Mouse (Mus musculus) kidney, postnatal 36 days (tissue): ENCODE results near the gene Rsrc1.
"Not testable (repeated sequence)": the region's sequence is repeated elsewhere in the genome, so short reads cannot be mapped to it uniquely, and the experiment has no call there.

Experiments used
- DNase-seq, 2 experiments: peaks; one replicate each; pipeline ENCODE4 v3.0.0; 2021 to 2022; ENCODE audit warnings: mixed read lengths in 2 of 2

The Rsrc1 gene

DNA sequence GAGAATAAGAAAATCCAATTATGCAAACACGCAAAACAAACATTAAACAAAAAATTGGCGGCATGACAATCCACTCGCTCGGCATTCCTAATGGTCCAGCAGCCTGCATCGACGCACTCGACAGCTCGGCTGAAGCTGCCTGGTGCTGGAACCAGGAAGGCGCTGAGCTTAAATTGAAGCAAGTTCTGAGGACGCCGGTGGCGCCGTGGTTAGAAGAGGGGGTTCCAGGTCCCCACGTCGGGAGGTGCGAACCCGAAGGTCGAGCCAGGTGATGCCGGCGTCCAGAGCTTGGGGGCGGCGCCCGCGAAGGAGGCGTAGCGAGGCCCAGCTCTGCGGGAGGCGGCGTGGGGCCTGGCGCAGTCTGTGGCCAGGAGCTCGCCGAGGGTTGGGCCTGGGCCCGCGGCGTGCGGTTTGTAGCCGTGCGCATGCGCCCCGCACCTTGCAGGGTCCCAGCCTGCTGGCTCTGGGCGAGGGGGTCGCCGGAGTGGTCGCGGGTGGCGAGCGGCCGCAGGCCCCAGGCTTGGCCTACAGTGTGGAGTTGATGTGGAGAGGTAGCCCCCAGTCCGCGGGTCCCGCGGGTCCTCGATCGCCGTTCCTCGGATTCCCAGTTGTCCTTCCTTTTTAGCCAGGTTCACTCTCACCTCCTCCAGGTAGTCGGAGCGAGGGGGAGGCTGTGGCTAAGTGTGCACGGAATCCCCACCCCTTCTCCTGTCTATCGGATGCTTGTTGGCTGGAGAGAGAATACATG lies 4.5 kb downstream of the Rsrc1 start:
- peak; percentile 79 to 86 for DNase-seq

GRCm38 (mm10) chr3:66986287-66986560 lies 5.0 kb downstream of the Rsrc1 start:
- DNase-seq: no peak

DNA sequence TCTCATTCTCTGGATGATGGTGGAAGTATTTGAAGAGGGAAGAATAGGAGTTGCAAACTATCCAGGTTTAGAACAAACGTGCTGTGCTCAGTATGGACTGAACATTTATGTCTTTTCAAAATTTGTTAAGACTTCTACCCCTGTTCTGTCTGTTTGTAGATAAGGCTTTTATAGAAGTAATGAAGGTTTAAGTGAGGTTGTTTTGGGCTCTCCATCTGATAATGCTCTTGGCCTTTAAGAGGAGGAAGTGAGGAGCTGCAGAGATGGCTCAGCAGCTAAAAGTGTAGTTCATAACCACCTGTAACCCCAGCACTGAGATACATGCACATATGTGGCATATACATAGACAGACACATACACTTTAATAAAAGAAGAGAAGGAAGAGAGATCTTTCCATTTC lies 15.6 kb downstream of the Rsrc1 start:
- no peak for DNase-seq

DNA sequence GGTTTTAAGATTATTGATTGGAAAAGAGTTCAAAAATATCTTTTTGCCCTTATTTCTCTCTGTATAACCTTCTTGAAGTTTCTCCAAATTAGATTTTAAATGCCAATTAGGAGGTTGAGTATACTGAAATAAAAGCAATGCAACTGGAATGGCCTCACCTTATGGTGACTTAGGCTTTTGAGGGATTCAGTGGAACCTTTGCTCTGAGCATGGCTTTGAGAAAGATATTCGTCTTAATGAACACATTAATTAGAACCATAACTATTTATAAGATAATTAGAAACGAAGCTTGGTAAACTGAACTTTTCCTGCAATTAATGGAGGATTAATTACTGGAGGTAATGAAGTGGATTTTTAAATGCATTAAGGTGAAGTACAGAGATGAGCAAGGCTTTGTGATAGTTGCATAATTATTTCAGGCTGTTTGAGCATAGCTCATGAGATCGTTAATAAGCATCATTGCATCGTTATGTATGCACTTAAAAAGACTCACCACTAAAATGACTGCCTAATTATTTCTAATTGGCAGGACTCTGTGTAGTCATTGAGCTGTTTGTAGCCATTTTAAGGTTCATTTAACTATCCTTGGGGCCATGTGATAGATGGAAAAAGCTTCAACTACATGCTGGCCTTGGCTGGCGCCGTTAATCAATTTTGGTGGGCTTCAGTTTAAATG lies 55.3 kb downstream of the Rsrc1 start:
- DNase-seq: no peak

- no peak for DNase-seq
Observed at GRCm38 (mm10) chr3:67059755-67060154, 78.6 kb downstream of the Rsrc1 start.

- no peak for DNase-seq
Observed at GRCm38 (mm10) chr3:67070575-67071488, 89.6 kb downstream of the Rsrc1 start.

DNA sequence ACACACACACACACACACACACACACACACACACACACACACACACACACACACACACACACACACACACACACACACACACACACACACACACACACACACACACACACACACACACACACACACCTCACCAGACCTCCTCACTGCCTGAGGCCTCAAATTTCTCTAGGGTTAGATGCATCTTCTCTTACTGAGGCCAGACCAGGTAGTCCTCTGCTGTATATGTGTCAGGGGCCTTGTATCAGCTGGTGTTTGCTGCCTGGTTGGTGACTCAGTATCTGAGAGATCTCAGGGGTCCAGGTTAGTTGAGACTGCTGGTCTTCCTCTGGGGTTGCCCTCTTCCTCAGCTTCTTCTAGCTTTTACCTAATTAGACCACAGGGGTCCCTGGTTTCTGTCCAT lies 92.5 kb downstream of the Rsrc1 start:
- not testable (repeated sequence) for DNase-seq

DNA sequence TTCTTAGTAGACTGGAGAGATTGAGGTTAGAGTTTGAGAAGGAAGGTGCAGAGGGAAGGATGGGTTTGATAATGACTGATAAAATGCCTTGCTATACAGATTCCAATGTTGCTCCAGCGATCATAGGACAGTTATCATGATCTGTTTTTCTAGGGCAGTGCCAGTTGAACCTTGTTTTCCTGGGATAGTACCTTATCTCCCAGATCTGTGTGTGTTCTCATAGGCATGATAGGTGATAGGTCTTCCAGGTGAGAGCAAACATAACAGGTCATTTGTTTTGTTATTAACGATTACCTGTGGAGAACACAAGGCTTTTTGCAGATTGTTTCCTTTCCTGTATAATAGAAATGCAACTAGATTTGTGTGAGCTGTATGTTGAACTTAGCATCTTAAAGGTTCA lies 94.3 kb downstream of the Rsrc1 start:
- DNase-seq: no peak

DNA sequence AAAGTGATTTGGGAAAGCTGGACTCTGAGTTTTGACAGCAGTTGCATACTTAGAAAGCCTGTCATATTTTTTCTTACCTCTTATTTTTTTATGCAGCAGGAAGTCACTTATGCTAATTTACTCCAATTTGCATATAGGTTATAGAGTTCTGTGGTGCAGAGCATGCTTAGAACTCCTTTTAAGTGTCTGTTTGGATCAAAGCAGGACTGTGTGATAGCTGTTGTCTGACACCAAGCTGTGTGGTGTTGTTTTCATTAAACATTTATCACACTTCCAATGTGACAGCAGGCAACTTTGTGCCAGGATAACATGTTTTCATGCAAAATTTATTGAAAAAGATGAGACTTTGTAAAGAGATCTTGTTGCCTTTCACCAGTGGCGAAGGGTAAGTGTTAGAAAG lies 103.6 kb downstream of the Rsrc1 start:
- no peak for DNase-seq

DNA sequence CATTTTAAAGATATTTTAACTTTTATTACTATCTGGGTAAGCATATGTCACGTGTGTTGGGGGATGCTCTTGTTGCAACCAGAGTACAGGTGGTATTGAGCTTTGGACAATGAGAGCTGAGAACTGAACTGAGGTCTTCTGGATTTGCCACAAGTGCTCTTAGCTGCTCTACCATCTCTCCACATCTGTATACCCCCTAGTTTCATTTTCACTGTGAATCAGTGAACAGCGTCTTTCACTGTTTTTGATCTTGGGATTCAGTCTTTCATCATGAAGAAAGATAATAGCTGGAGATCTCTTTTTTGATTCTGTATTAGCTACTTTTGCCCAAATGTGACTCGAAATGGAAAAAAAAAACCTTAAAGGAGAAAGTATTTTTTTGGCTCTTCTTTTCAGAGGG lies 127.2 kb downstream of the Rsrc1 start:
- no peak for DNase-seq

- DNase-seq: no peak
Observed at GRCm38 (mm10) chr3:67116317-67116716, 135.1 kb downstream of the Rsrc1 start.

GRCm38 (mm10) chr3:67132521-67132920 lies 151.3 kb downstream of the Rsrc1 start:
- no peak for DNase-seq

- no peak for DNase-seq
Observed at GRCm38 (mm10) chr3:67135749-67136375, 154.7 kb downstream of the Rsrc1 start.

GRCm38 (mm10) chr3:67144952-67145351 lies 163.8 kb downstream of the Rsrc1 start:
- DNase-seq: no peak

DNA sequence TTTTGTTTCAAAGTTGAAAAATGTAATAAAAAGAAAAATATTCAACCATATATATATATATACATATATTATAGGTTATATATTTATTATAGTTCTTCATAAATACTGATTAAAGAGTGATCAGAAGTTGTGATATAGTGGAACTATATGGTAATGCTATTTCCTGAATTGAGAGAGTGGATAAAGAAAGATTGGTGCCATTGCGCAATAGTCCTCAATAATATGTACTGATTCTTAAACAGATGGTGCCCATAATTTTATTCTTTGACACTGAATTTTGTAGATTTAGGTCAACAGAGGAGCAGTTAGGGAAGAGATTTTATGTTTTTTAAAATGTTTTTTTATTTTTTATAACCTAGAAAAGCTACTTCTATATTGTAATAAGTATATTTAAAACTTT lies 165.1 kb downstream of the Rsrc1 start:
- DNase-seq: no peak

DNA sequence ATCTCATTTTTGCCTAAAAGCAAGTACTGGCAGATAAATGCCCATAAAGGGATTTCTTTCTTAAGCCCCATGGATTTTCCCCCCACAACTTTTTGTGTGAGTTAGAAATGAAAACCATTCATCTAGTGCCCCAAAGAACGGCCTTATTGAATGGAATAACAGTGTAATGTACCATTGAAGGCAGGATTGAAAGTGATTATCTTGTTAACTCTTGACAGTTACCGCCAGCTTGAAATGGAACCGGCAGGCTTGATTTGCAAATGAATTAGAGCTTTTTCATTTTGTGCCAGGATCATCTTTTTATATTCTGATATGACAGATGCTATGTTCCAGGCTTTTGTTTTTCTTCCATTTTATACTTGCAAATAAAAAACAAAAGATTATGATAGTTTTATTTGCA lies 166.1 kb downstream of the Rsrc1 start:
- no peak for DNase-seq

DNA sequence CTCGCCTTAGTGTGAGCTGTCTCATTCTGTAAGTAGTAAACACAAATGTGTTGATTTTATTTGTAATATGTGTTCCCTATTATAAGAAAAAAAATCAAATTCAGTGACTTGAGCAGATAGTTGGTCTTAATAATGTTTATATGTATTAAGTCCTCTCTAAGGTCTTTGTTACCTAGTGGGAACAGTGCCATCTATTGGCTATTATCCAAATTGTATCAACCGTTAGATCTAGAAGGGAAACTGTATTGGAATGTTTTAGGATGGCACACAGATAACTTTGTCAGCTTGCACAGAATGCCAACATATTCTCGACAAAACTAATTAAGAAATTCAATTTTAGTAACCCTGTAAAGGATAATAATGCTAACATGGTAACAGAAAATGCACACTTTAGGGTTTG lies 216.0 kb downstream of the Rsrc1 start:
- DNase-seq: no peak

GRCm38 (mm10) chr3:67213047-67213457 lies 231.9 kb downstream of the Rsrc1 start:
- peak in 1 of 2 experiments; percentile 2 for DNase-seq

DNA sequence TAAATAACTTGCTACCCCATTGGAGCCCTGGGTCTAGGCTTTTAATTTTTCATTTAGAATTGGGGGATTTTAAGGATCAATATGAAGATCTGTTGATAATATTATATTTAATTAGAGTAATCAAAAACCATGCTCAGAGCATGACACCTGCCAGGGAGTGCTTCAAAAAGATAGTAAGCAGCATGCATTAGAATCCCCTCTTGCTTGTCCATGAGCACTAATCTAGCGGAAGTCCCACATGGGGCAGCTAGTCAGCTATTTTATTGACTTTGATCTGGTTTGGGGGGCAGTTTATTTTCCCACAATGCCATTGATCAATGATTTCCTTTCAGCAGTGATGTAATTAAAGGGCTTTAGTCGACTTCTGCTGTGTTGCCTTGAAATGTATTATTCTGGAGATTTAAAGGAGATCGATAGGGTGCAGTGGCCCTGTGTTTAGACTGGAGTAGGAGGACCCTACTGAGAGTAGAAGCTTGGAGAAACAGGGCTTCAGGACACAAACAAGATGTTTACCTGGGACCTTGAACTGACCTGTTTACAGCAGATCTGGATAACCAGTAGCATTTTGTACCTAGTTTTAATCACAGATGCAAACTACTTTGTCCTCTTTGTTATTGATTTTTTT lies 251.5 kb downstream of the Rsrc1 start:
- no peak for DNase-seq

- not testable (repeated sequence) for DNase-seq
Observed at GRCm38 (mm10) chr3:67242451-67242850, 261.3 kb downstream of the Rsrc1 start.

DNA sequence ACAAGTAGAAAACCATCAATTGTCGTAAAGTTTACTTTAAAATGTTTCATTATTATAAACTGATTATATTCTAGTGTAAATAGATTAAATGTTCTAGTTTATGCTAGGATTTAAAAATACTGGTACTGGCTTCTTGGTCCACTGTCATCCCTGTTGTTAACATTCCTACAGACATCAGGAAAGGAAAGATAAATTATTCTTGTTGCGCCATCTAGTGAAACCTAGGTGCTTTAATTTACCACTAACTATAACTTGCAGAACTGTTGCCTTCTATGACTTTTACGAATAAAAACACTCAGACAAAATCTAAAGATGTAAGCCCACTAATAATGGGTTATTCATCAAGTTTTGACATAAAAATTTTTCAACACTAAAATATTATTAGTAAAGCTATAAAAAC lies 286.3 kb downstream of the Rsrc1 start:
- peak in 1 of 2 experiments; percentile 4 for DNase-seq

DNA sequence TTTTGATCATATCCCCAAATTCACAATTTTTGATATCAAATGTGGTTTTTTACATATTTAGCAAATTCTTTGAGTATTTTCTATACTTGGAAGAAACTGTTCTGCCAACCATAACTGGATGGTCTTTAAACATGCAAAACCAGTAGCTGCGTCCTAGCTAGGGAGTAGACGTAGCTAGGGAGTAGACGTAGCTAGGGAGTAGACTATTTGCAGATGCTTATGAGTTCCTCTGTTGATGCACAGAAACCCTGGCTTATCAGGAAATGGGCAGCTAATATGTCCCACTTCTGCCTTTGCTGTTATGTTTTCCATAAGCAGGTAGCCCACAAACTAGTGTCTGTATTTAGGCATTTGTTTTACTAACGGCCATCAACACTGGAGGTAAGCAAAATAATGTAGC lies 298.6 kb downstream of the Rsrc1 start:
- no peak for DNase-seq

GRCm38 (mm10) chr3:67280247-67280646 lies 299.1 kb downstream of the Rsrc1 start:
- no peak for DNase-seq
